Mouse (Mus musculus) megakaryocyte, embryonic 14.5 days (primary cell): ENCODE data around the gene Gtf2h3.

ENCODE experiments used
- FLI1 ChIP-seq: IDR thresholded peaks from 2 replicates; pipeline ENCODE4 v1.6.1; 2012; ENCODE audit warnings: low read length, inconsistent platforms, mixed read lengths
- GATA1 ChIP-seq: IDR thresholded peaks from 3 replicates; pipeline ENCODE4 v1.6.1; 2012; ENCODE audit warnings: mixed read lengths, low read length, inconsistent platforms, borderline replicate concordance

DNA sequence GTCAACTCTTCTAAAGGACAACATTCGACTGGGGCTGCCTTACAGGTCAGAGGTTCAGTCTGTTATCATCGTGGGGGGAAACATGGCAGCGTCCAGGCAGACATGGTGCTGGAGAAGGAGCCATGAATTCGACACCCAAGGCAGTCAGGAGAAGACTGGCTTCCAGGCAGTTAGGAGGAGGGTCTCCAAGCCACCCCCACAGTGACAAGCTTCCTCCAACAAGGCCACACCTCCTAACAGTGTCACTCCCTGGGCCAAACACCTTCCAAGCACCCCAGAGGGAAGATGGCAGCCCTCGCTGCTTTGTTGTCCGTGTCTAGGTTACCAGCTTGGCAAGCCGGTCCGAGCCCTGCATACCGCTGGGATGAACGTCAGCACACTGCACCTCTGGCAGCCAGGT is 39.8 kb downstream of the Gtf2h3 start:
- TF ChIP-seq GATA1 (no peak), FLI1 (no peak)
